Mouse (Mus musculus) intestine, embryonic 16.5 days (tissue): ENCODE measurements at regions not wholly inside any gene's neighbourhood (a gene's known extent, or its start where the extent isn't known, plus 50 kb on each side); places are given as distances from the start of the nearest gene placed in this dataset.

Experiments used
- ATAC-seq: fragments of 200-750 bp; cut with Nextera tagmentation; 2 replicates; pipeline ENCODE4 v1.8.0; 2017; ENCODE audit warnings: moderate TSS enrichment, moderate library complexity
- H3K27ac ChIP-seq: fragments of 300-500 bp; sonication (generic); 2 replicates; pipeline ENCODE4 v1.5.1; 2014; ENCODE audit warnings: mild to moderate bottlenecking, low read length
- H3K27me3 ChIP-seq: fragments of 300-500 bp; sonication (generic); replicated peaks from 2 replicates; pipeline ENCODE4 v1.6.1; 2014; ENCODE audit warnings: low read length, control low read depth, mixed read lengths; ENCODE audit not compliant: control insufficient read depth, insufficient read depth
- H3K36me3 ChIP-seq: fragments of 300-500 bp; sonication (generic); 2 replicates; pipeline ENCODE4 v1.6.1; 2014; ENCODE audit warnings: low read length, control low read depth; ENCODE audit not compliant: control insufficient read depth, insufficient read depth
- H3K4me1 ChIP-seq: fragments of 300-500 bp; sonication (generic); 2 replicates; pipeline ENCODE4 v1.6.1; 2014; ENCODE audit warnings: low read length, control low read depth, mixed read lengths; ENCODE audit not compliant: control insufficient read depth, insufficient read depth
- H3K4me2 ChIP-seq: fragments of 300-500 bp; sonication (generic); 2 replicates; pipeline ENCODE4 v1.6.1; 2014; ENCODE audit warnings: low read depth, low read length, control low read depth
- H3K4me3 ChIP-seq: fragments of 300-500 bp; sonication (generic); 2 replicates; pipeline ENCODE4 v1.5.1; 2014; ENCODE audit warnings: mild to moderate bottlenecking, low read length
- H3K9ac ChIP-seq: fragments of 300-500 bp; sonication (generic); 2 replicates; pipeline ENCODE4 v1.6.1; 2014; ENCODE audit warnings: low read depth, low read length
- H3K9me3 ChIP-seq: fragments of 300-500 bp; sonication (generic); 2 replicates; pipeline ENCODE4 v1.6.1; 2016; ENCODE audit warnings: low read length, control low read depth; ENCODE audit not compliant: control insufficient read depth
- WGBS: fragments of 180-500 bp; shearing (Covaris S2); extraction: QIAGEN DNeasy Blood & Tissue Kit; methylation state at CpG from one replicate; pipeline ENCODE4 v1.1.7; 2014; 5-methylcytosine and 5-hydroxymethylcytosine counted together

GRCm38 (mm10) chr17:45886420-45887049 lies 145.6 kb downstream of the Vegfa start:
- ATAC-seq = peak; percentile 29
- Histone ChIP-seq H3K9ac (peak overlapping the region; percentile 30; the same call in 1 of the 2 replicates), H3K4me1 (peaks cover 24% of the 10 kb centered on the region), H3K9me3 (no peaks in the 10 kb centered on the region), H3K4me3 (no peak overlapping the region), H3K4me2 (no peak overlapping the region), H3K27me3 (no peaks in the 10 kb centered on the region), H3K36me3 (no peaks in the 10 kb centered on the region), H3K27ac (no peak overlapping the region)
- 22% methylated on average over 17 of the region's 17 CpGs for WGBS

- Histone ChIP-seq H3K36me3 (no peaks in the 10 kb centered on the region), H3K4me1 (peaks cover 24% of the 10 kb centered on the region), H3K27me3 (no peaks in the 10 kb centered on the region), H3K4me3 (no peak overlapping the region), H3K9me3 (no peaks in the 10 kb centered on the region), H3K9ac (no peak overlapping the region), H3K27ac (0 out of 2 replicates have a peak overlapping the region, but pooled peaks have one; percentile 21), H3K4me2 (no peak overlapping the region)
- ATAC-seq = peak; percentile 70
- WGBS = 45% methylated on average over 24 of the region's 24 CpGs
These were observed 146.5 kb downstream of the Vegfa start for GRCm38 (mm10) chr17:45885461-45886336.

GRCm38 (mm10) chr17:45884021-45884722 lies 148.0 kb downstream of the Vegfa start:
- peak; percentile 57 for ATAC-seq
- no peak overlapping the region for H3K27ac ChIP-seq
- peaks cover 22% of the 10 kb centered on the region for H3K4me1 ChIP-seq
- H3K36me3 ChIP-seq = no peaks in the 10 kb centered on the region
- no peak overlapping the region for H3K9ac ChIP-seq
- H3K4me2 ChIP-seq = no peak overlapping the region
- no peaks in the 10 kb centered on the region for H3K27me3 ChIP-seq
- H3K9me3 ChIP-seq = no peaks in the 10 kb centered on the region
- H3K4me3 ChIP-seq = no peak overlapping the region
- 48% methylated on average over 9 of the region's 9 CpGs for WGBS

- H3K27me3 ChIP-seq = no peaks in the 10 kb centered on the region
- peaks cover 22% of the 10 kb centered on the region for H3K4me1 ChIP-seq
- H3K36me3 ChIP-seq = no peaks in the 10 kb centered on the region
- H3K4me3 ChIP-seq = no peak overlapping the region
- no peak for ATAC-seq
- H3K9me3 ChIP-seq = no peaks in the 10 kb centered on the region
- H3K4me2 ChIP-seq = no peak overlapping the region
- H3K27ac ChIP-seq = no peak overlapping the region
- no peak overlapping the region for H3K9ac ChIP-seq
- WGBS = 79% methylated on average over 3 of the region's 3 CpGs
These were observed 149.0 kb upstream of the 1600014C23Rik start for GRCm38 (mm10) chr17:45882682-45883081.

GRCm38 (mm10) chr17:45881284-45881683 lies 147.6 kb upstream of the 1600014C23Rik start:
- Histone ChIP-seq H3K4me1 (peaks cover 26% of the 10 kb centered on the region), H3K27me3 (no peaks in the 10 kb centered on the region), H3K36me3 (no peaks in the 10 kb centered on the region), H3K4me3 (no peak overlapping the region), H3K4me2 (no peak overlapping the region), H3K9me3 (no peaks in the 10 kb centered on the region), H3K27ac (no peak overlapping the region), H3K9ac (no peak overlapping the region)
- ATAC-seq = no peak
- 92% methylated on average over 9 of the region's 9 CpGs for whole genome bisulfite sequencing

GRCm38 (mm10) chr17:45880761-45881160 lies 147.1 kb upstream of the 1600014C23Rik start:
- Histone ChIP-seq H3K9me3 (no peaks in the 10 kb centered on the region), H3K4me3 (no peak overlapping the region), H3K27ac (no peak overlapping the region), H3K9ac (no peak overlapping the region), H3K27me3 (no peaks in the 10 kb centered on the region), H3K36me3 (no peaks in the 10 kb centered on the region), H3K4me2 (no peak overlapping the region), H3K4me1 (peaks cover 22% of the 10 kb centered on the region)
- no peak for ATAC-seq
- WGBS = 87% methylated on average over 6 of the region's 6 CpGs

- WGBS = 75% methylated on average over 6 of the region's 6 CpGs
- H3K4me3 ChIP-seq = no peak overlapping the region
- no peak overlapping the region for H3K27ac ChIP-seq
- no peaks in the 10 kb centered on the region for H3K9me3 ChIP-seq
- ATAC-seq = no peak
- no peaks in the 10 kb centered on the region for H3K36me3 ChIP-seq
- no peak overlapping the region for H3K9ac ChIP-seq
- peaks cover 16% of the 10 kb centered on the region for H3K4me1 ChIP-seq
- H3K27me3 ChIP-seq = no peaks in the 10 kb centered on the region
- H3K4me2 ChIP-seq = no peak overlapping the region
These were observed 146.0 kb upstream of the 1600014C23Rik start for GRCm38 (mm10) chr17:45879478-45880250.

- Histone ChIP-seq H3K9me3 (no peaks in the 10 kb centered on the region), H3K4me2 (no peak overlapping the region), H3K4me3 (no peak overlapping the region), H3K27me3 (no peaks in the 10 kb centered on the region), H3K4me1 (peaks cover 19% of the 10 kb centered on the region), H3K36me3 (no peaks in the 10 kb centered on the region), H3K9ac (no peak overlapping the region), H3K27ac (no peak overlapping the region)
- ATAC-seq = no peak
- WGBS = 88% methylated on average over 6 of the region's 6 CpGs
These were observed 144.8 kb upstream of the 1600014C23Rik start for GRCm38 (mm10) chr17:45878394-45878793.

GRCm38 (mm10) chr17:45875325-45875724 lies 141.7 kb upstream of the 1600014C23Rik start:
- Histone ChIP-seq H3K36me3 (no peaks in the 10 kb centered on the region), H3K9me3 (no peaks in the 10 kb centered on the region), H3K4me1 (peaks cover 43% of the 10 kb centered on the region), H3K4me3 (no peak overlapping the region), H3K27ac (no peak overlapping the region), H3K4me2 (no peak overlapping the region), H3K27me3 (no peaks in the 10 kb centered on the region), H3K9ac (no peak overlapping the region)
- WGBS = 87% methylated on average over 8 of the region's 8 CpGs
- ATAC-seq = no peak
